Mouse (Mus musculus) neural tube, embryonic 11.5 days (tissue): ENCODE measurements around the gene Zfp644. TPM values are rescaled to one million over a fixed set of nuclear protein-coding genes. Genes with fewer than 3 reads are reported as not detected.
"Not testable (repeated sequence)": the region's sequence is repeated elsewhere in the genome, so short reads cannot be mapped to it uniquely, and the experiment has no call there.

Source experiments
- ATAC-seq: fragments of 200-750 bp; cut with Nextera tagmentation; 2 replicates; pipeline ENCODE4 v1.8.0; 2017; ENCODE audit warnings: moderate number of reproducible peaks, mild to moderate bottlenecking, moderate TSS enrichment, moderate library complexity; ENCODE audit not compliant: insufficient read depth, low FRiP score, low TSS enrichment
- DNase-seq: peaks from one replicate; pipeline ENCODE4 v3.0.0-alpha.2; 2015; ENCODE audit warnings: low spot score
- H3K27ac ChIP-seq: fragments of 300-500 bp; sonication (generic); 2 replicates; pipeline ENCODE4 v1.5.1; 2014; ENCODE audit warnings: low read depth, mild to moderate bottlenecking, low read length
- H3K27me3 ChIP-seq: fragments of 300-500 bp; sonication (generic); 2 replicates; pipeline ENCODE4 v1.6.1; 2014; ENCODE audit warnings: mild to moderate bottlenecking, low read length, mixed read lengths; ENCODE audit not compliant: control insufficient read depth, insufficient read depth
- H3K36me3 ChIP-seq: fragments of 300-500 bp; sonication (generic); 2 replicates; pipeline ENCODE4 v1.6.1; 2014; ENCODE audit warnings: mild to moderate bottlenecking, low read length, moderate library complexity, mixed read lengths; ENCODE audit not compliant: control insufficient read depth, insufficient read depth
- H3K4me1 ChIP-seq: fragments of 300-500 bp; sonication (generic); 2 replicates; pipeline ENCODE4 v1.6.1; 2014; ENCODE audit warnings: low read length, mixed read lengths; ENCODE audit not compliant: control insufficient read depth, insufficient read depth
- H3K4me2 ChIP-seq: fragments of 300-500 bp; sonication (generic); 2 replicates; pipeline ENCODE4 v1.6.1; 2014; ENCODE audit warnings: low read depth, mild to moderate bottlenecking, moderate library complexity
- H3K4me3 ChIP-seq: fragments of 300-500 bp; sonication (generic); 2 replicates; pipeline ENCODE4 v1.5.1; 2014; ENCODE audit warnings: low read depth, low read length
- H3K9ac ChIP-seq: fragments of 300-500 bp; sonication (generic); 2 replicates; pipeline ENCODE4 v1.6.1; 2014; ENCODE audit warnings: mild to moderate bottlenecking, low read length
- H3K9me3 ChIP-seq: fragments of 300-500 bp; sonication (generic); 2 replicates; pipeline ENCODE4 v1.6.1; 2016; ENCODE audit warnings: low read length; ENCODE audit not compliant: control insufficient read depth
- WGBS: fragments of 180-500 bp; shearing (Covaris S2); extraction: QIAGEN DNeasy Blood & Tissue Kit; methylation state at CpG from one replicate; pipeline ENCODE4 v1.1.7; 2014; 5-methylcytosine and 5-hydroxymethylcytosine counted together
- polyA plus RNA-seq: library from polyadenylated mRNA; unstranded; fragments of >200 nt; fragmentation: Nextera tagmentation; extraction: Ambion mirVana; gene quantifications from 2 replicates; pipeline ENCODE4 v1.2.1, GENCODE M21; 2014

The Zfp644 gene
- polyA plus RNA-seq, 1 experiment from 2014 or later = 66.8 TPM

DNA sequence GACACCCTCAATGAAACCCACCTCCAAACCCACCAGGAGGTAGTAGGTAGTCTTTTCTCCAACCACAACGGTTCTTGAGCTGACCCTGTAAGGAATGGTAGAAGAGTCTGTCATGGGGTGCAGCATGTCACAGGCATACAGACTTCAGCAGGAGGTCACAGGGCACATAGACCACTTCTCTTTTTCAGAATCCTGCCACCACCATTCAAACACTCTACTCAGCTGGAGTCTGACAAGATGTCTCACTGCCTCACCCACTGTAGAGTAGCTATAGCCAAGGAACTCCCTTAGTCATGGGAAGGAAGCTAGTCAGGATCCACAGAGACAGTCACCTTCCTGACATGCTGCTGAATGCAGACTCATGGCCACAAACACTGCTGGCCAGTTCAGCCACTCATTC is 17.4 kb downstream of the Zfp644 start:
- Histone ChIP-seq H3K36me3 (0 out of 2 replicates have a peak, but pooled peaks cover 2% of the 10 kb centered on the region), H3K4me1 (no peaks in the 10 kb centered on the region), H3K4me2 (no peak overlapping the region), H3K27ac (no peak overlapping the region), H3K27me3 (no peaks in the 10 kb centered on the region), H3K9me3 (no peaks in the 10 kb centered on the region), H3K4me3 (no peak overlapping the region), H3K9ac (no peak overlapping the region)
- DNase-seq = no peak
- no peak for ATAC-seq
- WGBS = 94% methylated on average over 1 of the region's 1 CpGs

- not testable (repeated sequence) for H3K27ac ChIP-seq, H3K9ac ChIP-seq, H3K9me3 ChIP-seq, H3K27me3 ChIP-seq, H3K4me1 ChIP-seq, H3K36me3 ChIP-seq, DNase-seq, ATAC-seq, H3K4me3 ChIP-seq, H3K4me2 ChIP-seq
- WGBS = 75% methylated on average over 1 of the region's 1 CpGs
Measured at GRCm38 (mm10) chr5:106678823-106679222, 18.3 kb downstream of the Zfp644 start.

GRCm38 (mm10) chr5:106676784-106677183 is 20.3 kb downstream of the Zfp644 start:
- 89% methylated on average over 9 of the region's 9 CpGs for WGBS
- Histone ChIP-seq H3K27ac (no peak overlapping the region), H3K4me1 (no peaks in the 10 kb centered on the region), H3K27me3 (no peaks in the 10 kb centered on the region), H3K9ac (no peak overlapping the region), H3K4me2 (no peak overlapping the region), H3K36me3 (no peaks in the 10 kb centered on the region), H3K9me3 (no peaks in the 10 kb centered on the region), H3K4me3 (no peak overlapping the region)
- DNase-seq = no peak
- ATAC-seq = no peak

GRCm38 (mm10) chr5:106672597-106672996 is 24.5 kb downstream of the Zfp644 start:
- no peaks in the 10 kb centered on the region for H3K4me1 ChIP-seq
- DNase-seq (no peak), ATAC-seq (no peak)
- peaks cover 2% of the 10 kb centered on the region; the same call in 1 of the 2 replicates for H3K36me3 ChIP-seq
- H3K9me3 ChIP-seq = no peaks in the 10 kb centered on the region
- H3K4me2 ChIP-seq = no peak overlapping the region
- H3K27me3 ChIP-seq = no peaks in the 10 kb centered on the region
- H3K27ac ChIP-seq = no peak overlapping the region
- H3K9ac ChIP-seq = no peak overlapping the region
- no peak overlapping the region for H3K4me3 ChIP-seq

GRCm38 (mm10) chr5:106671893-106672292 is 25.2 kb downstream of the Zfp644 start:
- no peaks in the 10 kb centered on the region for H3K4me1 ChIP-seq
- H3K4me3 ChIP-seq = no peak overlapping the region
- H3K9ac ChIP-seq = no peak overlapping the region
- H3K27me3 ChIP-seq = no peaks in the 10 kb centered on the region
- WGBS = 79% methylated on average over 3 of the region's 3 CpGs
- no peaks in the 10 kb centered on the region for H3K9me3 ChIP-seq
- DNase-seq = no peak
- H3K27ac ChIP-seq = no peak overlapping the region
- peaks cover 2% of the 10 kb centered on the region; the same call in 1 of the 2 replicates for H3K36me3 ChIP-seq
- no peak for ATAC-seq
- H3K4me2 ChIP-seq = no peak overlapping the region

DNA sequence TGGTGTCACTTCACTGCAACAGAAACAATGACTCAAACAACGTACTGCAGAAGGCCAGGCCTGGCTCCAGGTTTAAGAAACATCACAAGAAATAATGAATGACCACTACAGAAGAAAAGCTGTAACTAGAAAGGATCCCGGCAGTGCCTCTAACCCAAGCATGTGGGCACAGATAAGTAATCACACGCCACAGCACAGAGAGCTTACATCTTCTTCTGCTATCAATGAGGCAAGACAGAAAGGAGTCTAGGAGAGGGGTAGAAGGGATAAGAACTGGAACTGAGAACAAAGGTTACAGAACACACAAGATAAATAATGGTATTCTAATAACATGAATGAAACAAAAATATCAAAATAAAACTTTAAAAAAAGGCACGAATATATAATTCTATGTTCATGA is 32.2 kb downstream of the Zfp644 start:
- H3K4me2 ChIP-seq = no peak overlapping the region
- 94% methylated on average over 4 of the region's 4 CpGs for whole genome bisulfite sequencing
- no peaks in the 10 kb centered on the region for H3K27me3 ChIP-seq
- H3K27ac ChIP-seq = no peak overlapping the region
- H3K36me3 ChIP-seq = peaks cover 4% of the 10 kb centered on the region; the same call in 1 of the 2 replicates
- H3K9me3 ChIP-seq = no peaks in the 10 kb centered on the region
- no peak for DNase-seq
- no peak overlapping the region for H3K9ac ChIP-seq
- no peaks in the 10 kb centered on the region for H3K4me1 ChIP-seq
- H3K4me3 ChIP-seq = no peak overlapping the region
- no peak for ATAC-seq

- H3K27me3 ChIP-seq = no peaks in the 10 kb centered on the region
- H3K9me3 ChIP-seq = no peaks in the 10 kb centered on the region
- H3K27ac ChIP-seq = no peak overlapping the region
- DNase-seq (no peak), ATAC-seq (no peak)
- H3K36me3 ChIP-seq = peaks cover 2% of the 10 kb centered on the region; the same call in 1 of the 2 replicates
- 43% methylated on average over 1 of the region's 1 CpGs for WGBS
- no peaks in the 10 kb centered on the region for H3K4me1 ChIP-seq
- no peak overlapping the region for H3K4me3 ChIP-seq
- H3K9ac ChIP-seq = no peak overlapping the region
- H3K4me2 ChIP-seq = no peak overlapping the region
Measured at GRCm38 (mm10) chr5:106660867-106661266, 36.2 kb downstream of the Zfp644 start.

- no peaks in the 10 kb centered on the region for H3K9me3 ChIP-seq
- H3K4me1 ChIP-seq = no peaks in the 10 kb centered on the region
- H3K27ac ChIP-seq = no peak overlapping the region
- WGBS = 92% methylated on average over 3 of the region's 3 CpGs
- H3K4me3 ChIP-seq = no peak overlapping the region
- DNase-seq = no peak
- no peak overlapping the region for H3K9ac ChIP-seq
- H3K27me3 ChIP-seq = no peaks in the 10 kb centered on the region
- no peak overlapping the region for H3K4me2 ChIP-seq
- H3K36me3 ChIP-seq = no peaks in the 10 kb centered on the region; the same call in 1 of the 2 replicates
- no peak for ATAC-seq
Measured at GRCm38 (mm10) chr5:106652790-106653328, 44.2 kb downstream of the Zfp644 start.

GRCm38 (mm10) chr5:106652220-106652753 is 44.8 kb downstream of the Zfp644 start:
- no peak overlapping the region for H3K4me3 ChIP-seq
- no peak overlapping the region for H3K4me2 ChIP-seq
- H3K27ac ChIP-seq = no peak overlapping the region
- DNase-seq = no peak
- H3K36me3 ChIP-seq = no peaks in the 10 kb centered on the region; the same call in 1 of the 2 replicates
- H3K4me1 ChIP-seq = no peaks in the 10 kb centered on the region
- no peak for ATAC-seq
- H3K9me3 ChIP-seq = no peaks in the 10 kb centered on the region
- 92% methylated on average over 4 of the region's 4 CpGs for WGBS
- no peaks in the 10 kb centered on the region for H3K27me3 ChIP-seq
- H3K9ac ChIP-seq = no peak overlapping the region
